Mouse (Mus musculus): ENCODE measurements at regions not wholly inside any gene's neighbourhood (a gene's known extent, or its start where the extent isn't known, plus 50 kb on each side); places are given as distances from the start of the nearest gene placed in this dataset.

GRCm38 (mm10) chr5:39267106-39267505 lies 390.5 kb upstream of the Clnk start:
- H3K4me3 ChIP-seq (ENCODE audit: insufficient read depth in 1 of 2, low read depth in 1 of 2, low read length in 2 of 2, poor library complexity in 1 of 2, severe bottlenecking in 1 of 2) = no peak overlapping the region
- H3K27ac ChIP-seq (ENCODE audit: insufficient read depth, low read depth, low read length, poor library complexity, severe bottlenecking) = no peak overlapping the region
- DNase-seq (ENCODE audit: low read depth, low spot score) = no peak
- H3K36me3 ChIP-seq (ENCODE audit: control insufficient read depth, insufficient read depth, low read length, poor library complexity, severe bottlenecking) = no peaks in the 10 kb centered on the region
- no peaks in the 10 kb centered on the region for H3K9me3 ChIP-seq (ENCODE audit: control insufficient read depth, insufficient read depth, low read depth, low read length)
- in situ Hi-C loops (cut with MboI; ENCODE audit: low sequenced_read_pairs in 2 of 2, unreplicated experiment in 2 of 2) = no loop called here
- TF ChIP-seq ZNF384 (IDR thresholded peaks at IDR 0.05; ENCODE audit: low read depth, low read length) (no peak), MAFK (IDR thresholded peaks at IDR 0.05; ENCODE audit: insufficient read depth, low read depth, low read length) (no peak)
- H3K4me1 ChIP-seq (ENCODE audit: control insufficient read depth in 2 of 2, insufficient read depth in 2 of 2, low read length in 2 of 2, poor library complexity in 1 of 2) = no peaks in the 10 kb centered on the region
- H3K9ac ChIP-seq (ENCODE audit: insufficient read depth, low read depth, low read length, poor library complexity, severe bottlenecking) = no peak overlapping the region

- no peak overlapping the region for H3K9ac ChIP-seq (ENCODE audit: insufficient read depth, low read depth, low read length, poor library complexity, severe bottlenecking)
- no peaks in the 10 kb centered on the region for H3K9me3 ChIP-seq (ENCODE audit: control insufficient read depth, insufficient read depth, low read depth, low read length)
- no peak for TF ChIP-seq HCFC1 (IDR thresholded peaks at IDR 0.05; ENCODE audit: borderline replicate concordance, insufficient read depth, low read length)
- no peak for TF ChIP-seq CHD2 (IDR thresholded peaks at IDR 0.05; ENCODE audit: low read depth, low read length)
- no peak for TF ChIP-seq MAFK (IDR thresholded peaks at IDR 0.05; ENCODE audit: insufficient read depth, low read depth, low read length)
- TF ChIP-seq ZNF384 (IDR thresholded peaks at IDR 0.05; ENCODE audit: low read depth, low read length) = no peak
- no peak for TF ChIP-seq ZC3H11A (IDR thresholded peaks at IDR 0.05; ENCODE audit: borderline replicate concordance, low read depth, low read length)
- in situ Hi-C loops (cut with MboI; ENCODE audit: low sequenced_read_pairs in 2 of 2, unreplicated experiment in 2 of 2) = no loop called here
- DNase-seq (ENCODE audit: low read depth, low spot score) = no peak
- no peak overlapping the region for H3K27ac ChIP-seq (ENCODE audit: insufficient read depth, low read depth, low read length, poor library complexity, severe bottlenecking)
- H3K36me3 ChIP-seq (ENCODE audit: control insufficient read depth, insufficient read depth, low read length, poor library complexity, severe bottlenecking) = no peaks in the 10 kb centered on the region
- H3K4me1 ChIP-seq (ENCODE audit: control insufficient read depth in 2 of 2, insufficient read depth in 2 of 2, low read length in 2 of 2, poor library complexity in 1 of 2) = no peaks in the 10 kb centered on the region
- H3K4me3 ChIP-seq (ENCODE audit: insufficient read depth in 1 of 2, low read depth in 1 of 2, low read length in 2 of 2, poor library complexity in 1 of 2, severe bottlenecking in 1 of 2) = no peak overlapping the region
Observed at GRCm38 (mm10) chr5:39260721-39261190, 384.1 kb upstream of the Clnk start.

- H3K9ac ChIP-seq (ENCODE audit: insufficient read depth, low read depth, low read length, poor library complexity, severe bottlenecking) = no peak overlapping the region
- in situ Hi-C loops (cut with MboI; ENCODE audit: low sequenced_read_pairs in 2 of 2, unreplicated experiment in 2 of 2) = no loop called here
- no peak overlapping the region for H3K4me3 ChIP-seq (ENCODE audit: insufficient read depth in 1 of 2, low read depth in 1 of 2, low read length in 2 of 2, poor library complexity in 1 of 2, severe bottlenecking in 1 of 2)
- no peak for DNase-seq (ENCODE audit: low read depth, low spot score)
- H3K36me3 ChIP-seq (ENCODE audit: control insufficient read depth, insufficient read depth, low read length, poor library complexity, severe bottlenecking) = no peaks in the 10 kb centered on the region
- no peaks in the 10 kb centered on the region for H3K9me3 ChIP-seq (ENCODE audit: control insufficient read depth, insufficient read depth, low read depth, low read length)
- no peak for TF ChIP-seq HCFC1 (IDR thresholded peaks at IDR 0.05; ENCODE audit: borderline replicate concordance, insufficient read depth, low read length)
- no peak for TF ChIP-seq ZC3H11A (IDR thresholded peaks at IDR 0.05; ENCODE audit: borderline replicate concordance, low read depth, low read length)
- no peak for TF ChIP-seq MAFK (IDR thresholded peaks at IDR 0.05; ENCODE audit: insufficient read depth, low read depth, low read length)
- TF ChIP-seq ZNF384 (IDR thresholded peaks at IDR 0.05; ENCODE audit: low read depth, low read length) = no peak
- TF ChIP-seq CHD2 (IDR thresholded peaks at IDR 0.05; ENCODE audit: low read depth, low read length) = no peak
- no peak overlapping the region for H3K27ac ChIP-seq (ENCODE audit: insufficient read depth, low read depth, low read length, poor library complexity, severe bottlenecking)
- no peaks in the 10 kb centered on the region for H3K4me1 ChIP-seq (ENCODE audit: control insufficient read depth in 2 of 2, insufficient read depth in 2 of 2, low read length in 2 of 2, poor library complexity in 1 of 2)
Observed at GRCm38 (mm10) chr5:39257745-39258144, 381.1 kb upstream of the Clnk start.

- Histone ChIP-seq H3K27ac (ENCODE audit: insufficient read depth, low read depth, low read length, poor library complexity, severe bottlenecking) (no peak overlapping the region), H3K9me3 (ENCODE audit: control insufficient read depth, insufficient read depth, low read depth, low read length) (no peaks in the 10 kb centered on the region), H3K4me3 (ENCODE audit: insufficient read depth in 1 of 2, low read depth in 1 of 2, low read length in 2 of 2, poor library complexity in 1 of 2, severe bottlenecking in 1 of 2) (no peak overlapping the region), H3K4me1 (ENCODE audit: control insufficient read depth in 2 of 2, insufficient read depth in 2 of 2, low read length in 2 of 2, poor library complexity in 1 of 2) (no peaks in the 10 kb centered on the region), H3K36me3 (ENCODE audit: control insufficient read depth, insufficient read depth, low read length, poor library complexity, severe bottlenecking) (no peaks in the 10 kb centered on the region), H3K9ac (ENCODE audit: insufficient read depth, low read depth, low read length, poor library complexity, severe bottlenecking) (no peak overlapping the region)
- DNase-seq (ENCODE audit: low read depth, low spot score) = no peak
- in situ Hi-C loops (cut with MboI; ENCODE audit: low sequenced_read_pairs in 2 of 2, unreplicated experiment in 2 of 2) = no loop called here
- TF ChIP-seq CHD2 (IDR thresholded peaks at IDR 0.05; ENCODE audit: low read depth, low read length) (no peak), MAFK (IDR thresholded peaks at IDR 0.05; ENCODE audit: insufficient read depth, low read depth, low read length) (no peak), HCFC1 (IDR thresholded peaks at IDR 0.05; ENCODE audit: borderline replicate concordance, insufficient read depth, low read length) (no peak), ZC3H11A (IDR thresholded peaks at IDR 0.05; ENCODE audit: borderline replicate concordance, low read depth, low read length) (no peak), ZNF384 (IDR thresholded peaks at IDR 0.05; ENCODE audit: low read depth, low read length) (no peak)
Observed at GRCm38 (mm10) chr5:39252206-39252605, 375.6 kb upstream of the Clnk start.

- H3K36me3 ChIP-seq (ENCODE audit: control insufficient read depth, insufficient read depth, low read length, poor library complexity, severe bottlenecking) = no peaks in the 10 kb centered on the region
- H3K27ac ChIP-seq (ENCODE audit: insufficient read depth, low read depth, low read length, poor library complexity, severe bottlenecking) = no peak overlapping the region
- TF ChIP-seq HCFC1 (IDR thresholded peaks at IDR 0.05; ENCODE audit: borderline replicate concordance, insufficient read depth, low read length) (no peak), ZC3H11A (IDR thresholded peaks at IDR 0.05; ENCODE audit: borderline replicate concordance, low read depth, low read length) (no peak), CHD2 (IDR thresholded peaks at IDR 0.05; ENCODE audit: low read depth, low read length) (no peak), ZNF384 (IDR thresholded peaks at IDR 0.05; ENCODE audit: low read depth, low read length) (no peak), MAFK (IDR thresholded peaks at IDR 0.05; ENCODE audit: insufficient read depth, low read depth, low read length) (no peak)
- no peak overlapping the region for H3K9ac ChIP-seq (ENCODE audit: insufficient read depth, low read depth, low read length, poor library complexity, severe bottlenecking)
- H3K9me3 ChIP-seq (ENCODE audit: control insufficient read depth, insufficient read depth, low read depth, low read length) = no peaks in the 10 kb centered on the region
- DNase-seq (ENCODE audit: low read depth, low spot score) = no peak
- H3K4me1 ChIP-seq (ENCODE audit: control insufficient read depth in 2 of 2, insufficient read depth in 2 of 2, low read length in 2 of 2, poor library complexity in 1 of 2) = no peaks in the 10 kb centered on the region
- H3K4me3 ChIP-seq (ENCODE audit: insufficient read depth in 1 of 2, low read depth in 1 of 2, low read length in 2 of 2, poor library complexity in 1 of 2, severe bottlenecking in 1 of 2) = no peak overlapping the region
- in situ Hi-C loops (cut with MboI; ENCODE audit: low sequenced_read_pairs in 2 of 2, unreplicated experiment in 2 of 2) = no loop called here
Observed at GRCm38 (mm10) chr5:39251021-39251420, 374.4 kb upstream of the Clnk start.

Measured in ES-E14 (cell line).